Mouse (Mus musculus): ENCODE results near the gene Sh2b1. TPM values are rescaled to one million over a fixed set of nuclear protein-coding genes. Genes with fewer than 3 reads are reported as not detected.

Gene Sh2b1
- polyA plus RNA-seq (2015; fragmentation: Illumina TruSeq; extraction: RNeasy Lipid Tissue Mini Kit (QIAGEN cat#74804); ENCODE audit: low read depth, low replicate concordance): 59.1 TPM

GRCm38 (mm10) chr7:126474993-126475581 lies at the start of gene Sh2b1:
Sh2b1 (minus strand) TSS chr7:126475424.

GRCm38 (mm10) chr7:126503273-126503878 lies 28.2 kb upstream of the Sh2b1 start, which contains the start of gene Atxn2l:
Atxn2l (minus strand) TSS chr7:126503437.

DNA sequence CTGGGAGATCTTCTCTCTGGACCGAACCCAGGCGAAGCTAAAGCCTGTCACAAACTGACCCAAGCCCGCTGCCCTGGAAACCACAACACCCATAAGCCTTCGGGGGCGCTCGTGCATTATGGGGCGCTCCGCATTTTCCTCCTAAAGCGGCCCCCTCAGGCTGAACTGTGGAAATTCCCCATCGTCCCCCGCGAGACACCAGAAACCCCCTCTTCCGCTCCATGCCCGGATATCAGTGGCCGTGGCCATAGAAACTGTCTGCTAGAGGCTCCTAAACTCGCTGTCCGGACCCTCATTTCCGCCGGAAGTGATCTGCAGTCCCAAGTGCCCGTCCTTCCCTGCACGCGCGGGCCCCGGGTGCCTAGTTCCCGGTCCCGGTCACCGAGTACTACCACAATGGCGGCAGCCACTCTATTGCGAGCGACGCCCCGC lies 11.8 kb upstream of the Sh2b1 start, which contains the start of gene Tufm:
Gene Tufm, plus strand, starts transcription at position 310 of the 432 bp plus-strand sequence.

DNA sequence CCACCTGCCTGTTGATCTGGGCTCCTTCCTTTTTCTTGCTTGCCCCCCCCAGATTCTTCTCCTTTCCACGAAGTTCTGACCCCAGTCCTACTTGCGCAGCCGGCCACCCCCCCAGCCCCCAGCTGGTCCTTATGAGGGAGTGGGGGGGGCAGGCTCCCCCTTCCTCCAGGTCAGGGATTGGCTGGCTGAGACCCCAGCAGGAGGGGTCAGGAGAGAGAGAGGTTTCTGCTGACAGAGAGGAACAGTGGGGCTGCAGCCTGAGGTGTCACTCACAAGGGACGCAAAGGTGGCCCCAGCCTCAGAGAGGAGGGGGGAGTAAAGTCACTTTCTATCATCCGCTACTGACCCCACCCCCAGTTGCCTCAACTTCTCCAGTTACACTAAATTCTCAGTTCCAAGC lies 12.2 kb downstream of the Sh2b1 start, which contains the start of gene Atp2a1:
Gene Atp2a1, minus strand, starts transcription at position 105 of the 400 bp plus-strand sequence.

DNA sequence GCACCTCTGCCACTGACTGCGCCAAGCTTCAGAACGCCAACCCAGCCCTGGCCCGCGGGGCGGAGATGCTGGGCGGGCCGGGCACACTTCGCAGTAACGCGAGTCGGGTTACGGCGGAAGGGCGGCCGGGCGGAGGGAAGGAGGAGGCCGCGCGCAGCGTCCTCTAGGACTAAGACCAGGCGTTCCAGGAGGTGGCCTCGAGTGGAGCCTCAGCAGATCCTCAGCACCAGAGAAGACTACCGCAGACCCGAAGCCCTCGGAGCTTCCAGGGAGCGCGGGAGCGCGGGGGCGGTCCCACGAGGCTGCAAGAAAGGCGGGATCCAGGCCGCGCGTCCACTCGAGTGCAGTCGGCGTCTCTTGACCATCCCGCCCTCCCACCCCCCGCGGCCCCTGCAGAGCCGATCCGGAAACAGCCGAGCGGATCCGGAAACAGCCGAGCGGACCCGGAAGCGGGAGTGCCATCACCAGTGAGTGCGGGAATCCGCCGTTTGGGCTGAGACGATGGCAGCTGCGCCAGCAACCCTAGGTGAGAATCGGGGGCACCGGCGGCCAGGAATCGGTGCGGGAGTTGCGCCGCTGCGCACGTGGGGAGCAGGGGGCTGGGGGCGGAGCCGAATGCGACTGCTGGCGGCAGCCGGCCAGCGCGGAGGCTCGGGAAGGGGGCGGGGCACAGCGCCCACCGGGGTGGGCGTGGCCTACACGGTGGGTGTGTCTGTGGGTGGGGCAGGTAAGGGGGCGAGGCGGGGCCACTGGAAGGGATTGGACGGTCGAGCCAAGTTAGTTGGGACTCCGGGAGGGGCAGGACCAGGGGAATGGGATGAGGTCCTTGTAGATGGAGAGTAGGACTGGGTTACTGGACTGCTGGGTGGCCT lies 46.4 kb downstream of the Sh2b1 start, which contains the start of gene Rabep2:
Gene Rabep2, plus strand, starts transcription at position 129 of the 872 bp plus-strand sequence.

Other genes with a start within 250 kb of the Sh2b1 start
- 46.9 TPM for gene Sbk1, start 202.8 kb downstream of the Sh2b1 start, polyA plus RNA-seq (2015; fragmentation: Illumina TruSeq; extraction: RNeasy Lipid Tissue Mini Kit (QIAGEN cat#74804); ENCODE audit: low read depth, low replicate concordance)
- gene Lat, start 105.9 kb downstream of the Sh2b1 start, polyA plus RNA-seq (2015; fragmentation: Illumina TruSeq; extraction: RNeasy Lipid Tissue Mini Kit (QIAGEN cat#74804); ENCODE audit: low read depth, low replicate concordance): 1.1 TPM
- gene Spns1, start 98.0 kb downstream of the Sh2b1 start, polyA plus RNA-seq (2015; fragmentation: Illumina TruSeq; extraction: RNeasy Lipid Tissue Mini Kit (QIAGEN cat#74804); ENCODE audit: low read depth, low replicate concordance): 62.2 TPM
- 4.5 TPM for gene Nfatc2ip, start 78.7 kb downstream of the Sh2b1 start, polyA plus RNA-seq (2015; fragmentation: Illumina TruSeq; extraction: RNeasy Lipid Tissue Mini Kit (QIAGEN cat#74804); ENCODE audit: low read depth, low replicate concordance)
- not detected for gene Cd19, start 60.5 kb downstream of the Sh2b1 start, polyA plus RNA-seq (2015; fragmentation: Illumina TruSeq; extraction: RNeasy Lipid Tissue Mini Kit (QIAGEN cat#74804); ENCODE audit: low read depth, low replicate concordance)
- gene Rabep2, start 46.7 kb downstream of the Sh2b1 start, polyA plus RNA-seq (2015; fragmentation: Illumina TruSeq; extraction: RNeasy Lipid Tissue Mini Kit (QIAGEN cat#74804); ENCODE audit: low read depth, low replicate concordance): 11.4 TPM
- 3.4 TPM for gene Atp2a1, start 12.3 kb downstream of the Sh2b1 start, polyA plus RNA-seq (2015; fragmentation: Illumina TruSeq; extraction: RNeasy Lipid Tissue Mini Kit (QIAGEN cat#74804); ENCODE audit: low read depth, low replicate concordance)
- 89.6 TPM for gene Tufm, start 11.9 kb upstream of the Sh2b1 start, polyA plus RNA-seq (2015; fragmentation: Illumina TruSeq; extraction: RNeasy Lipid Tissue Mini Kit (QIAGEN cat#74804); ENCODE audit: low read depth, low replicate concordance)
- 90.7 TPM for gene Atxn2l, start 28.0 kb upstream of the Sh2b1 start, polyA plus RNA-seq (2015; fragmentation: Illumina TruSeq; extraction: RNeasy Lipid Tissue Mini Kit (QIAGEN cat#74804); ENCODE audit: low read depth, low replicate concordance)
- gene Eif3c, start 91.0 kb upstream of the Sh2b1 start, polyA plus RNA-seq (2015; fragmentation: Illumina TruSeq; extraction: RNeasy Lipid Tissue Mini Kit (QIAGEN cat#74804); ENCODE audit: low read depth, low replicate concordance): 135 TPM
- gene Apobr, start 109.5 kb upstream of the Sh2b1 start, polyA plus RNA-seq (2015; fragmentation: Illumina TruSeq; extraction: RNeasy Lipid Tissue Mini Kit (QIAGEN cat#74804); ENCODE audit: low read depth, low replicate concordance): 0.80 TPM
- gene Cln3, start 110.4 kb upstream of the Sh2b1 start, polyA plus RNA-seq (2015; fragmentation: Illumina TruSeq; extraction: RNeasy Lipid Tissue Mini Kit (QIAGEN cat#74804); ENCODE audit: low read depth, low replicate concordance): 21.6 TPM
- not detected for gene Il27, start 119.5 kb upstream of the Sh2b1 start, polyA plus RNA-seq (2015; fragmentation: Illumina TruSeq; extraction: RNeasy Lipid Tissue Mini Kit (QIAGEN cat#74804); ENCODE audit: low read depth, low replicate concordance)
- 19.3 TPM for gene Nupr1, start 155.4 kb upstream of the Sh2b1 start, polyA plus RNA-seq (2015; fragmentation: Illumina TruSeq; extraction: RNeasy Lipid Tissue Mini Kit (QIAGEN cat#74804); ENCODE audit: low read depth, low replicate concordance)
- 22.6 TPM for gene Sgf29, start 173.9 kb upstream of the Sh2b1 start, polyA plus RNA-seq (2015; fragmentation: Illumina TruSeq; extraction: RNeasy Lipid Tissue Mini Kit (QIAGEN cat#74804); ENCODE audit: low read depth, low replicate concordance)
- 21.5 TPM for gene Sult1a1, start 201.0 kb upstream of the Sh2b1 start, polyA plus RNA-seq (2015; fragmentation: Illumina TruSeq; extraction: RNeasy Lipid Tissue Mini Kit (QIAGEN cat#74804); ENCODE audit: low read depth, low replicate concordance)
- gene Bola2, start 220.0 kb upstream of the Sh2b1 start, polyA plus RNA-seq (2015; fragmentation: Illumina TruSeq; extraction: RNeasy Lipid Tissue Mini Kit (QIAGEN cat#74804); ENCODE audit: low read depth, low replicate concordance): 64.2 TPM
- 14.6 TPM for gene Slx1b, start 220.4 kb upstream of the Sh2b1 start, polyA plus RNA-seq (2015; fragmentation: Illumina TruSeq; extraction: RNeasy Lipid Tissue Mini Kit (QIAGEN cat#74804); ENCODE audit: low read depth, low replicate concordance)
- gene Coro1a, start 232.4 kb upstream of the Sh2b1 start, polyA plus RNA-seq (2015; fragmentation: Illumina TruSeq; extraction: RNeasy Lipid Tissue Mini Kit (QIAGEN cat#74804); ENCODE audit: low read depth, low replicate concordance): 136 TPM